ENCODE assay signal across 35 mouse cellular contexts in genomic region chrX:106593914-106594313, GRCm38 (mm10). TPM values are rescaled to one million over a fixed set of nuclear protein-coding genes. Genes with fewer than 3 reads are reported as not detected.
"Had no signal": no experiment of that assay in that cellular context is flagged by ENCODE, and none has a peak within 500 bp of the region (broad histone marks: within the 10 kb centered on the region; RNA-seq: fewer than 3 reads in every experiment).

No protein-coding gene starts in this region.

- H3K9ac ChIP-seq: limb, embryonic 12.5 days; limb, embryonic 13.5 days; limb, embryonic 15.5 days; liver, embryonic 12.5 days; liver, embryonic 13.5 days; liver, embryonic 14.5 days; liver, embryonic 15.5 days; liver, postnatal 0 days; lung, embryonic 14.5 days; lung, embryonic 15.5 days; midbrain, embryonic 12.5 days; midbrain, embryonic 13.5 days; midbrain, embryonic 15.5 days; neural tube, embryonic 12.5 days had no signal

- H3K27me3 ChIP-seq: limb, embryonic 15.5 days; liver, embryonic 12.5 days; liver, embryonic 13.5 days; liver, embryonic 15.5 days; lung, embryonic 15.5 days; megakaryocyte, embryonic 14.5 days; midbrain, embryonic 12.5 days; midbrain, embryonic 13.5 days; midbrain, embryonic 15.5 days; neural tube, embryonic 12.5 days had no signal

- H3K9me3 ChIP-seq: limb, embryonic 10.5 days; limb, embryonic 12.5 days; limb, embryonic 13.5 days; limb, embryonic 15.5 days; liver, embryonic 12.5 days; liver, embryonic 13.5 days; liver, embryonic 15.5 days; lung, embryonic 15.5 days; megakaryocyte, embryonic 14.5 days; midbrain, embryonic 10.5 days; midbrain, embryonic 12.5 days; midbrain, embryonic 13.5 days; midbrain, embryonic 15.5 days; neural tube, embryonic 12.5 days had no signal

- H3K36me3 ChIP-seq: limb, embryonic 10.5 days; limb, embryonic 12.5 days; limb, embryonic 13.5 days; limb, embryonic 15.5 days; liver, embryonic 12.5 days; liver, embryonic 13.5 days; liver, embryonic 15.5 days; lung, embryonic 15.5 days; midbrain, embryonic 10.5 days; midbrain, embryonic 12.5 days; midbrain, embryonic 13.5 days; midbrain, embryonic 15.5 days; neural tube, embryonic 12.5 days had no signal

- H3K4me1 ChIP-seq: limb, embryonic 10.5 days; limb, embryonic 12.5 days; limb, embryonic 13.5 days; limb, embryonic 15.5 days; liver, embryonic 12.5 days; liver, embryonic 13.5 days; liver, embryonic 15.5 days; lung, embryonic 15.5 days; megakaryocyte, embryonic 14.5 days; midbrain, embryonic 10.5 days; midbrain, embryonic 12.5 days; midbrain, embryonic 13.5 days; midbrain, embryonic 15.5 days; neural tube, embryonic 12.5 days had no signal

- H3K4me3 ChIP-seq: limb, embryonic 10.5 days; limb, embryonic 12.5 days; limb, embryonic 13.5 days; limb, embryonic 15.5 days; liver, embryonic 12.5 days; liver, embryonic 13.5 days; liver, embryonic 15.5 days; lung, embryonic 15.5 days; megakaryocyte, embryonic 14.5 days; midbrain, embryonic 10.5 days; midbrain, embryonic 12.5 days; midbrain, embryonic 13.5 days; midbrain, embryonic 15.5 days; myocyte; neural tube, embryonic 12.5 days had no signal

- DNase-seq: left cerebral cortex, postnatal 4 days; liver; liver, embryonic 13.5 days; liver, postnatal 0 days; lung, adult 18-20 months; lung, adult 2 months; lung, embryonic 14.5 days; lung, postnatal 10 days; lung, postnatal 14 days; lung, postnatal 36 days; lung, postnatal 4 days; midbrain, embryonic 14.5 days had no signal

- H3K27ac ChIP-seq: limb, embryonic 10.5 days; limb, embryonic 12.5 days; limb, embryonic 13.5 days; limb, embryonic 15.5 days; liver, embryonic 12.5 days; liver, embryonic 13.5 days; liver, embryonic 14.5 days; liver, embryonic 15.5 days; lung, embryonic 15.5 days; macrophage; midbrain, embryonic 10.5 days; midbrain, embryonic 12.5 days; midbrain, embryonic 13.5 days; midbrain, embryonic 15.5 days; neural tube, embryonic 12.5 days had no signal

RNA-seq across cellular contexts. Expression of gene Cysltr1, which starts 9.6 kb away (rescaled TPM):
- polyA plus RNA-seq: myocyte had no signal

RNA-seq across cellular contexts. Expression of gene Gm5127, which starts 10.9 kb away (rescaled TPM):
- total RNA-seq: left cerebral cortex, postnatal 10 days; left cerebral cortex, postnatal 4 days; liver, adult 2 months; megakaryocyte-erythroid progenitor cell, adult 5-6 weeks; monocyte, adult 5-6 weeks had no signal
- polyA plus RNA-seq: limb, embryonic 15.5 days; liver, adult 2 months; liver, embryonic 11.5 days; liver, embryonic 12.5 days; liver, embryonic 13.5 days; liver, embryonic 15.5 days; liver, embryonic 16.5 days; liver, postnatal 0 days; lung, embryonic 14.5 days; lung, embryonic 15.5 days; lung, embryonic 16.5 days; myocyte had no signal
